ENCODE assay signal across 32 mouse cellular contexts in the genomic region with DNA sequence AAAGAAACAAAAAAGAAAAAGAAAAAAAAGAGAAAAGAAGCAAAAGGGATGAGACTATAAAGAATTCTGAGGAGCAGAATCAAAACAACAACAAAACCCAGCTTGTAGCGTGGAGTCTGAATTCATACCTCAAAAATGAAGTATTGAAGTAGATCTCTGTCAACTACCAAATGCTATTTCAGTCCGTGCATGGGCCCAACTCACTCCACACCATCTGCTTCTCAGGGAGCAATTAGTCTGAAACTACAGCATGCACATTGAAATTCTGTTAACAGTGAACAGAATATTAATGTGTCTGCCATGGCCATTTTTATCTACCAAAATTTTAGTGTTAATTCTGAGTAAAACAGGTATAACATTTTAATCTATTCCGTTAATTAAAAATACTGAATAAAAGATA.
A peak's percentile ranks its signal among the peaks of the same experiment; 100 is the strongest.
DNase-seq lines count a peak whose midpoint lies in the region; ATAC-seq and TF ChIP-seq lines count a peak whose summit lies in the region.
"Had no signal": no experiment of that assay in that cellular context is flagged by ENCODE, and none has a peak within 500 bp of the region (broad histone marks: within the 10 kb centered on the region; RNA-seq: fewer than 3 reads in every experiment).

No protein-coding gene starts in this region.

- WGBS in forebrain, embryonic 16.5 days, result 48% methylated on average over 3 of the region's 3 CpGs
- WGBS in forebrain, embryonic 11.5 days, result 94% methylated on average over 3 of the region's 3 CpGs
- WGBS in midbrain, postnatal 0 days, result 81% methylated on average over 3 of the region's 3 CpGs
- WGBS in midbrain, embryonic 16.5 days, result 86% methylated on average over 3 of the region's 3 CpGs

- H3K4me1 ChIP-seq in forebrain, embryonic 16.5 days (replicated peaks; ENCODE audit: control insufficient read depth, insufficient read depth, low read length), result no peaks in the 10 kb centered on the region; the same call in 1 of the 2 replicates
- no peaks in the 10 kb centered on the region for H3K4me1 ChIP-seq in forebrain, embryonic 11.5 days (replicated peaks; ENCODE audit: control insufficient read depth, insufficient read depth, low read length)
- no peaks in the 10 kb centered on the region for H3K4me1 ChIP-seq in midbrain, postnatal 0 days (ENCODE audit: insufficient read depth, low read length)
- no peaks in the 10 kb centered on the region for H3K4me1 ChIP-seq in midbrain, embryonic 16.5 days (ENCODE audit: control insufficient read depth, insufficient read depth, low read length)
- H3K4me1 ChIP-seq: hindbrain, embryonic 12.5 days; intestine, embryonic 15.5 days; limb, embryonic 13.5 days; lung, embryonic 15.5 days; neural tube, embryonic 13.5 days had no signal

- no peaks in the 10 kb centered on the region for H3K36me3 ChIP-seq in forebrain, embryonic 16.5 days (ENCODE audit: control insufficient read depth, insufficient read depth)
- H3K36me3 ChIP-seq in forebrain, embryonic 11.5 days (ENCODE audit: control insufficient read depth, insufficient read depth, low read length), result no peaks in the 10 kb centered on the region
- no peaks in the 10 kb centered on the region for H3K36me3 ChIP-seq in midbrain, postnatal 0 days (ENCODE audit: insufficient read depth, low read length)
- H3K36me3 ChIP-seq in midbrain, embryonic 16.5 days (ENCODE audit: control insufficient read depth, insufficient read depth, low read length), result no peaks in the 10 kb centered on the region
- H3K36me3 ChIP-seq: hindbrain, embryonic 12.5 days; intestine, embryonic 15.5 days; limb, embryonic 13.5 days; lung, embryonic 15.5 days; neural tube, embryonic 13.5 days had no signal

- no peak overlapping the region for H3K4me3 ChIP-seq in forebrain, embryonic 16.5 days (replicated peaks; ENCODE audit: low read length)
- no peak overlapping the region for H3K4me3 ChIP-seq in forebrain, embryonic 11.5 days (ENCODE audit: low read depth, low read length)
- no peak overlapping the region for H3K4me3 ChIP-seq in midbrain, postnatal 0 days (ENCODE audit: low read depth, low read length)
- no peak overlapping the region for H3K4me3 ChIP-seq in midbrain, embryonic 16.5 days (ENCODE audit: low read depth, low read length)
- H3K4me3 ChIP-seq in layer of hippocampus, adult 2 months, result no peak overlapping the region
- H3K4me3 ChIP-seq: erythroblast, embryonic 14.5 days; gastrocnemius, adult 2 months; hindbrain, embryonic 12.5 days; intestine, embryonic 15.5 days; left cerebral cortex, adult 2 months; limb, embryonic 13.5 days; lung, embryonic 15.5 days; neural tube, embryonic 13.5 days had no signal

- no peak for DNase-seq in forebrain, embryonic 11.5 days (ENCODE audit: low spot score)
- DNase-seq in midbrain, postnatal 0 days (ENCODE audit: low spot score), result peak; percentile 5
- peak; percentile 49 to 69 for DNase-seq in layer of hippocampus, adult 2 months (ENCODE audit: low spot score in 2 of 2)
- peak; percentile 14 for DNase-seq in right cerebral cortex, postnatal 14 days
- no peak for DNase-seq in kidney, postnatal 25 days
- no peak for DNase-seq in testis, postnatal 10 days (ENCODE audit: low spot score)
- DNase-seq: adrenal gland, postnatal 10 days; cerebellum, adult 11-12 months; cerebellum, postnatal 14 days; gastrocnemius, adult 2 months; gastrocnemius, postnatal 36 days; heart, adult 18-20 months; heart, postnatal 36 days; kidney, adult 2 months; kidney, postnatal 4 days; lung, postnatal 36 days; thymus, postnatal 25 days had no signal

- H3K9ac ChIP-seq in forebrain, embryonic 16.5 days (replicated peaks; ENCODE audit: low read depth, low read length), result no peak overlapping the region
- no peak overlapping the region for H3K9ac ChIP-seq in forebrain, embryonic 11.5 days (ENCODE audit: low read length)
- no peak overlapping the region for H3K9ac ChIP-seq in midbrain, postnatal 0 days (replicated peaks; ENCODE audit: low read length, poor library complexity, severe bottlenecking)
- H3K9ac ChIP-seq in midbrain, embryonic 16.5 days (ENCODE audit: low read depth, low read length), result no peak overlapping the region
- H3K9ac ChIP-seq: hindbrain, embryonic 12.5 days; intestine, embryonic 15.5 days; limb, embryonic 13.5 days; lung, embryonic 15.5 days; neural tube, embryonic 13.5 days had no signal

- peak; percentile 55; the same call in 1 of the 2 replicates for ATAC-seq in forebrain, embryonic 16.5 days
- no peak for ATAC-seq in forebrain, embryonic 11.5 days (replicated peaks; ENCODE audit: low FRiP score)
- ATAC-seq in midbrain, postnatal 0 days (ENCODE audit: low FRiP score), result no peak
- ATAC-seq in midbrain, embryonic 16.5 days, result no peak
- ATAC-seq: hindbrain, postnatal 0 days; intestine, embryonic 15.5 days; Patski had no signal

- no peaks in the 10 kb centered on the region for H3K27me3 ChIP-seq in forebrain, embryonic 16.5 days (replicated peaks; ENCODE audit: control insufficient read depth, insufficient read depth, low read length)
- H3K27me3 ChIP-seq in forebrain, embryonic 11.5 days (ENCODE audit: control insufficient read depth, insufficient read depth, low read length), result no peaks in the 10 kb centered on the region
- H3K27me3 ChIP-seq in midbrain, postnatal 0 days (ENCODE audit: insufficient read depth, low read length), result no peaks in the 10 kb centered on the region
- H3K27me3 ChIP-seq in midbrain, embryonic 16.5 days (ENCODE audit: control insufficient read depth, insufficient read depth, low read depth, low read length), result no peaks in the 10 kb centered on the region
- H3K27me3 ChIP-seq: hindbrain, embryonic 12.5 days; intestine, embryonic 15.5 days; limb, embryonic 13.5 days; lung, embryonic 15.5 days; neural tube, embryonic 13.5 days had no signal

- no peak for TF ChIP-seq CTCF in midbrain, postnatal 0 days (IDR thresholded peaks at IDR 0.05)
- no peak for TF ChIP-seq CTCF in layer of hippocampus, adult 2 months (conservative IDR thresholded peaks at IDR 0.05)

- no peaks in the 10 kb centered on the region for H3K9me3 ChIP-seq in forebrain, embryonic 16.5 days (ENCODE audit: control insufficient read depth, low read length)
- H3K9me3 ChIP-seq in forebrain, embryonic 11.5 days (ENCODE audit: control insufficient read depth, low read length), result no peaks in the 10 kb centered on the region
- H3K9me3 ChIP-seq in midbrain, postnatal 0 days (ENCODE audit: low read length), result no peaks in the 10 kb centered on the region
- H3K9me3 ChIP-seq in midbrain, embryonic 16.5 days (replicated peaks; ENCODE audit: control insufficient read depth, low read length, poor library complexity, severe bottlenecking), result no peaks in the 10 kb centered on the region
- H3K9me3 ChIP-seq: hindbrain, embryonic 12.5 days; intestine, embryonic 15.5 days; limb, embryonic 13.5 days; lung, embryonic 15.5 days; neural tube, embryonic 13.5 days had no signal

- no peak overlapping the region for H3K4me2 ChIP-seq in forebrain, embryonic 16.5 days (ENCODE audit: low read length)
- H3K4me2 ChIP-seq in forebrain, embryonic 11.5 days (ENCODE audit: low read depth, low read length, severe bottlenecking), result no peak overlapping the region
- no peak overlapping the region for H3K4me2 ChIP-seq in midbrain, postnatal 0 days (ENCODE audit: low read depth, low read length, poor library complexity, severe bottlenecking)
- H3K4me2 ChIP-seq in midbrain, embryonic 16.5 days (ENCODE audit: low read length), result no peak overlapping the region
- H3K4me2 ChIP-seq: heart, embryonic 11.5 days; hindbrain, embryonic 12.5 days; intestine, embryonic 15.5 days; limb, embryonic 13.5 days; liver, embryonic 11.5 days; lung, embryonic 15.5 days; midbrain, embryonic 11.5 days; neural tube, embryonic 13.5 days had no signal

- no peak overlapping the region for H3K27ac ChIP-seq in forebrain, embryonic 16.5 days (ENCODE audit: low read length)
- H3K27ac ChIP-seq in forebrain, embryonic 11.5 days (ENCODE audit: low read depth, low read length), result no peak overlapping the region
- H3K27ac ChIP-seq in midbrain, postnatal 0 days (ENCODE audit: low read depth, low read length), result no peak overlapping the region
- H3K27ac ChIP-seq in midbrain, embryonic 16.5 days (ENCODE audit: low read length), result no peak overlapping the region
- H3K27ac ChIP-seq in layer of hippocampus, adult 2 months, result peak overlapping the region; percentile 73; the same call in 1 of the 2 replicates
- H3K27ac ChIP-seq: gastrocnemius, adult 2 months; hindbrain, embryonic 12.5 days; hindbrain, postnatal 0 days; intestine, embryonic 15.5 days; limb, embryonic 13.5 days; lung, embryonic 15.5 days; neural tube, embryonic 13.5 days; stomach, postnatal 0 days had no signal

Comparison
In these comparisons a context has a peak if more than half of its experiments do, and no peak if none do; other contexts are left out.
1. DNase-seq: peak in midbrain, postnatal 0 days (single experiment), layer of hippocampus, adult 2 months (2 of 2) and right cerebral cortex, postnatal 14 days (single experiment); none in forebrain, embryonic 11.5 days (single experiment), kidney, postnatal 25 days (0 of 2) and testis, postnatal 10 days (single experiment).